Mouse (Mus musculus) left cerebral cortex, adult 8-10 months (tissue): ENCODE results near the gene Klhl29. TPM values are rescaled to one million over a fixed set of nuclear protein-coding genes. Genes with fewer than 3 reads are reported as not detected.

Experiments
- DNase-seq, 2 experiments: peaks; one replicate each; pipeline ENCODE4 v3.0.0; 2022; ENCODE audit warnings: low spot score in 2 of 2
- total RNA-seq, 4 experiments: library from RNA; stranded (reverse); gene quantifications; 2 replicates each; pipeline ENCODE4 v1.2.4; 2022

Gene Klhl29
- total RNA-seq, 4 experiments from 2014 or later, result 31.5 to 36.0 (median 32.7) TPM

GRCm38 (mm10) chr12:5142776-5143175 lies 232.7 kb downstream of the Klhl29 start:
- DNase-seq, result peak; percentile 74 to 86

- DNase-seq, result no peak
These were observed 234.4 kb downstream of the Klhl29 start for GRCm38 (mm10) chr12:5141040-5141439.

- no peak for DNase-seq
These were observed 236.2 kb downstream of the Klhl29 start for GRCm38 (mm10) chr12:5139302-5139701.

- no peak for DNase-seq
These were observed 239.2 kb downstream of the Klhl29 start for GRCm38 (mm10) chr12:5136300-5136699.

GRCm38 (mm10) chr12:5129190-5129589 lies 246.3 kb downstream of the Klhl29 start:
- DNase-seq, result no peak

GRCm38 (mm10) chr12:5125907-5126306 lies 249.6 kb downstream of the Klhl29 start:
- peak in 1 of 2 experiments; percentile 77 for DNase-seq

GRCm38 (mm10) chr12:5122972-5123371 lies 252.5 kb downstream of the Klhl29 start:
- peak in 1 of 2 experiments; percentile 68 for DNase-seq

- DNase-seq, result no peak
These were observed 255.2 kb downstream of the Klhl29 start for GRCm38 (mm10) chr12:5120249-5120648.

GRCm38 (mm10) chr12:5119726-5120125 lies 255.8 kb downstream of the Klhl29 start:
- peak; percentile 85 to 98 for DNase-seq

- DNase-seq, result no peak
These were observed 256.2 kb downstream of the Klhl29 start for GRCm38 (mm10) chr12:5119286-5119685.

- no peak for DNase-seq
These were observed 258.9 kb downstream of the Klhl29 start for GRCm38 (mm10) chr12:5116605-5117004.

- DNase-seq, result peak in 1 of 2 experiments; percentile 45
These were observed 260.9 kb downstream of the Klhl29 start for GRCm38 (mm10) chr12:5114631-5115030.

- no peak for DNase-seq
These were observed 264.1 kb downstream of the Klhl29 start for GRCm38 (mm10) chr12:5111343-5111742.

GRCm38 (mm10) chr12:5108613-5109012 lies 266.9 kb downstream of the Klhl29 start:
- no peak for DNase-seq

- no peak for DNase-seq
These were observed 267.7 kb downstream of the Klhl29 start for GRCm38 (mm10) chr12:5107795-5108194.

- DNase-seq, result no peak
These were observed 270.9 kb downstream of the Klhl29 start for GRCm38 (mm10) chr12:5104422-5105052.

GRCm38 (mm10) chr12:5101411-5102024 lies 274.0 kb downstream of the Klhl29 start:
- DNase-seq, result no peak

- no peak for DNase-seq
These were observed 275.9 kb downstream of the Klhl29 start for GRCm38 (mm10) chr12:5099572-5099971.

GRCm38 (mm10) chr12:5088639-5089038 lies 286.8 kb downstream of the Klhl29 start:
- DNase-seq, result no peak

- DNase-seq, result peak in 1 of 2 experiments; percentile 38
These were observed 287.5 kb downstream of the Klhl29 start for GRCm38 (mm10) chr12:5087787-5088519.

- DNase-seq, result no peak
These were observed 290.8 kb downstream of the Klhl29 start for GRCm38 (mm10) chr12:5084714-5085113.

- DNase-seq, result no peak
These were observed 294.0 kb downstream of the Klhl29 start for GRCm38 (mm10) chr12:5081480-5081879.
